Mouse (Mus musculus): ENCODE measurements at regions not wholly inside any gene's neighbourhood (a gene's known extent, or its start where the extent isn't known, plus 50 kb on each side); places are given as distances from the start of the nearest gene placed in this dataset.
A peak's percentile ranks its signal among the peaks of the same experiment; 100 is the strongest.
"Not testable (repeated sequence)": the region's sequence is repeated elsewhere in the genome, so short reads cannot be mapped to it uniquely, and the experiment has no call there.

- not testable (repeated sequence) for H3K36me3 ChIP-seq; H3K27me3 ChIP-seq (ENCODE audit: insufficient read depth, poor library complexity, severe bottlenecking); H3K9me3 ChIP-seq; H3K27ac ChIP-seq; H3K4me1 ChIP-seq (replicated peaks)
- H3K4me3 ChIP-seq, result 0 out of 2 replicates have a peak overlapping the region, but pooled peaks have one; percentile 11
- DNase-seq (ENCODE audit: low spot score), result peak; percentile 42
- WGBS, result 56% methylated on average over 20 of the region's 20 CpGs
These were observed 593.4 kb upstream of the Snrpn start for GRCm38 (mm10) chr7:60733331-60733994.

- H3K9me3 ChIP-seq; H3K36me3 ChIP-seq; H3K4me3 ChIP-seq; H3K27ac ChIP-seq; H3K27me3 ChIP-seq (ENCODE audit: insufficient read depth, poor library complexity, severe bottlenecking); H3K4me1 ChIP-seq (replicated peaks): not testable (repeated sequence)
- whole genome bisulfite sequencing, result 17% methylated on average over 5 of the region's 5 CpGs
- peak; percentile 34 for DNase-seq (ENCODE audit: low spot score)
These were observed 588.2 kb upstream of the Snrpn start for GRCm38 (mm10) chr7:60728108-60728721.
